Mouse (Mus musculus) cerebellum, adult (tissue): ENCODE data around the gene Gm3147.
"Not testable (repeated sequence)": the region's sequence is repeated elsewhere in the genome, so short reads cannot be mapped to it uniquely, and the experiment has no call there.

Experiments
- ATAC-seq: cut with Nextera tagmentation; 2 replicates; pipeline ENCODE4 v1.9.2; 2017; ENCODE audit warnings: mild to moderate bottlenecking, moderate library complexity, mixed read lengths; ENCODE audit not compliant: insufficient number of reproducible peaks, low FRiP score, low TSS enrichment

The Gm3147 gene

DNA sequence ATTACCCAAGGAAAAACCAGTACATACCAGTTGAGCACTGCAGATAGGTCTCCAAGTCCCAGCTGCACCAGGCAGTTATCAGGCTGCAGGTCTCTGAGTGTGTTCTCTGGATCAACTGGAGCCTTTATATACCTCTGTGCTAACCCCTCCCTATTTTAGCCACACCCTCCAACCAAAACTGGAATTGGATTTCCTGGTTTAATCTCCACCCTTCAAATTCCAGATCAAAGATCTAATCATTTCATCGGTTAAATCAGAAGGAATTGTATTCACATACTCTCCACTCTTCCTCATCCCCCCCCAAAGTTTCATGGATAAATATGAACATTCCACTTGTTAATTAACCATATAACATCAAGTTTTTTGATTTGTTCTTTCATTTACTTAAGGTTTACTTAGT, at the start of gene Gm3147:
TSS of gene Gm3147 (minus strand) at position 101 of the 400 bp plus-strand sequence.
- not testable (repeated sequence) for ATAC-seq

DNA sequence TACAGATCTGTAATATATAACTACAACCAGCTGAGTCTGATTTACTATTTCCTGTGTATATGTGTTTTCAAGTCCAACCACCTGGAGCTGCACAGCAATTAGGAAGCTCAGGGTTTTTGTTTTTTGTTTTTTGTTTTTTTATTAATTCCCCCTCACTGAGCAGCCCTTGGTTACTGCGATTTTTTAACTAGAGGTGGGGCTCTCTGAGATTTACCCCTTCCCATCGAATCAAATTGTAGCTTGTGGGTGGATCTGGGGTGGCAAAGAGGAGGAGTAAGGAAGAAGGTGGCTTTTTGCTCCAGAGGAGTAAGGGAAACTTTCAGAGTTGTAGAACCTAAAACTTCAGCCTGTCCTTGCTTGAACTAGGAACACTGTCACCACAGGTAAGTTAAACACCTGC, 31.9 kb upstream of the Gm3147 start, which contains the start of gene Gm6205:
TSS of gene Gm6205 (plus strand) at position 301 of the 400 bp plus-strand sequence.
- ATAC-seq: not testable (repeated sequence)

DNA sequence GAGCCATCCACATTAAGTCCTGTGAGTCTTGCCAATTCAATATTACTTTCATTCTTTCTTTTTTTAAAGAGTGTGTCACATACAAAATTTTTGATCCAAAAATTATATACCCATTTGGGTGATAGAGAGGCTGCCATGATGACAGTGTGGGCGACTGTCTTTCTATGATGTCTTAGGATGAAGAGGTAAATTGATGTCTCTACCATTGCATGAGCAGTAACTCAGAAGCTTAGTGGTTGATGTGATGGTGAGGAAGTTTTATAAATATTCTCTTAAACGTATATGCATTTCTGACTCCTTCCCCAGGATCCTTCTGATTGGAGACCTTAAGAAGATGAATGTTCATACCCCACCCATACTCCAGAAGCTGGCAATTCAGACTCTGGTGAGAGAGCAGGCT, 7.5 kb upstream of the Gm3147 start, which contains the start of gene Gm6509:
TSS of gene Gm6509 (plus strand) at position 301 of the 400 bp plus-strand sequence.
- ATAC-seq: not testable (repeated sequence)
